Mouse (Mus musculus) olfactory bulb, adult 2 months (tissue): Measurements from ENCODE around the gene 2900026A02Rik.

Source experiments
- CTCF ChIP-seq: fragments of 200-500 bp; IDR thresholded peaks from 2 replicates; pipeline ENCODE4 v1.5.1; 2012; ENCODE audit warnings: low read depth, mild to moderate bottlenecking, low read length, moderate library complexity; ENCODE audit not compliant: insufficient read depth
- POLR2A ChIP-seq: fragments of 200-500 bp; IDR thresholded peaks from 2 replicates; pipeline ENCODE4 v1.6.1; 2012; ENCODE audit warnings: mild to moderate bottlenecking, low read depth, low read length, moderate library complexity; ENCODE audit not compliant: insufficient read depth

GRCm38 (mm10) chr5:113070017-113070416 is 151.0 kb downstream of the 2900026A02Rik start, which contains the start of gene Crybb2:
- TF ChIP-seq CTCF (no peak), POLR2A (no peak)
